ENCODE assay signal across 15 mouse cellular contexts in genomic region chr2:35398184-35398828, GRCm38 (mm10). TPM values are rescaled to one million over a fixed set of nuclear protein-coding genes. Genes with fewer than 3 reads are reported as not detected.
DNase-seq lines count a peak whose midpoint lies in the region; ATAC-seq lines count a peak whose summit lies in the region.
"Had no signal": no experiment of that assay in that cellular context is flagged by ENCODE, and none has a peak within 500 bp of the region (broad histone marks: within the 10 kb centered on the region; RNA-seq: fewer than 3 reads in every experiment).

No protein-coding gene starts in this region.

- H3K4me2 ChIP-seq in heart, embryonic 14.5 days (ENCODE audit: low read length): no peak overlapping the region
- H3K4me2 ChIP-seq in midbrain, embryonic 14.5 days (ENCODE audit: low read length): no peak overlapping the region

- H3K4me3 ChIP-seq in heart, embryonic 14.5 days (ENCODE audit: control insufficient read depth in 1 of 2, insufficient read depth in 1 of 2, low read depth in 1 of 2, low read length in 2 of 2): no peak overlapping the region
- no peak overlapping the region for H3K4me3 ChIP-seq in midbrain, embryonic 10.5 days
- H3K4me3 ChIP-seq in midbrain, embryonic 14.5 days (replicated peaks; ENCODE audit: low read depth, low read length): no peak overlapping the region

- no peak for DNase-seq in heart, postnatal 14 days
- DNase-seq in midbrain, embryonic 10.5 days (ENCODE audit: low spot score): peak; percentile 10
- DNase-seq in midbrain, embryonic 14.5 days: no peak
- DNase-seq in ZHBTc4 (ENCODE audit: low read depth, low spot score): peak; percentile 12
- peak; percentile 36 for DNase-seq in testis, postnatal 10 days (ENCODE audit: low spot score)
- DNase-seq in embryo, embryonic 10 days (ENCODE audit: low spot score): no peak
- DNase-seq in cerebellum, postnatal 14 days: no peak

- H3K27ac ChIP-seq in heart, embryonic 14.5 days (replicated peaks in 1 of 2; ENCODE audit: control insufficient read depth in 1 of 2, insufficient read depth in 1 of 2, low read depth in 2 of 2, low read length in 2 of 2): no peak overlapping the region; a peak in 1 of 4 replicates
- no peak overlapping the region for H3K27ac ChIP-seq in midbrain, embryonic 10.5 days (replicated peaks)
- H3K27ac ChIP-seq in midbrain, embryonic 14.5 days (replicated peaks; ENCODE audit: low read depth, low read length): no peak overlapping the region

- H3K27me3 ChIP-seq in heart, embryonic 14.5 days (ENCODE audit: control insufficient read depth, insufficient read depth, low read length): no peaks in the 10 kb centered on the region
- H3K27me3 ChIP-seq in midbrain, embryonic 10.5 days (ENCODE audit: low read depth, poor library complexity, severe bottlenecking): no peaks in the 10 kb centered on the region
- H3K27me3 ChIP-seq in midbrain, embryonic 14.5 days (ENCODE audit: control insufficient read depth, insufficient read depth, low read length): no peaks in the 10 kb centered on the region

- 69% methylated on average over 6 of the region's 6 CpGs for WGBS in heart, embryonic 14.5 days
- 81% methylated on average over 6 of the region's 6 CpGs for WGBS in midbrain, embryonic 10.5 days
- 79% methylated on average over 6 of the region's 6 CpGs for WGBS in midbrain, embryonic 14.5 days

- peaks cover 2 to 8% of the 10 kb centered on the region in 2 experiments; a peak in 1 of 4 replicates for H3K4me1 ChIP-seq in heart, embryonic 14.5 days (ENCODE audit: control insufficient read depth in 2 of 2, insufficient read depth in 2 of 2, low read length in 2 of 2)
- 0 out of 2 replicates have a peak, but pooled peaks cover 4% of the 10 kb centered on the region for H3K4me1 ChIP-seq in midbrain, embryonic 10.5 days
- no peaks in the 10 kb centered on the region for H3K4me1 ChIP-seq in midbrain, embryonic 14.5 days (ENCODE audit: control insufficient read depth, insufficient read depth, low read length)

- peak; percentile 51; the same call in 1 of the 2 replicates for ATAC-seq in heart, embryonic 14.5 days (ENCODE audit: insufficient number of reproducible peaks, insufficient read depth, low FRiP score, low read depth)
- ATAC-seq in midbrain, embryonic 14.5 days (ENCODE audit: low FRiP score, low TSS enrichment): no peak

- no peak overlapping the region for H3K9ac ChIP-seq in heart, embryonic 14.5 days (ENCODE audit: low read length)
- no peak overlapping the region for H3K9ac ChIP-seq in midbrain, embryonic 14.5 days (replicated peaks; ENCODE audit: low read length)

- H3K9me3 ChIP-seq in heart, embryonic 14.5 days (ENCODE audit: control insufficient read depth, low read length): no peaks in the 10 kb centered on the region
- no peaks in the 10 kb centered on the region for H3K9me3 ChIP-seq in midbrain, embryonic 10.5 days (replicated peaks)
- H3K9me3 ChIP-seq in midbrain, embryonic 14.5 days (ENCODE audit: control insufficient read depth, low read length): no peaks in the 10 kb centered on the region

- peaks cover 25% of the 10 kb centered on the region for H3K36me3 ChIP-seq in heart, embryonic 14.5 days (ENCODE audit: control insufficient read depth, insufficient read depth, low read length)
- H3K36me3 ChIP-seq in midbrain, embryonic 10.5 days: no peaks in the 10 kb centered on the region
- no peaks in the 10 kb centered on the region for H3K36me3 ChIP-seq in midbrain, embryonic 14.5 days (ENCODE audit: control insufficient read depth, insufficient read depth, low read length)

- intact Hi-C loops in heart, postnatal 14 days (cut with DNase I): loop anchor here (5.0 kb wide), 3 partner anchors 46 to 181 kb away; no protein-coding TSS in a partner anchor

RNA-seq across cellular contexts. Expression of gene 4930402F06Rik, which starts 1.3 kb away (rescaled TPM):
- polyA plus RNA-seq in heart, embryonic 14.5 days (2014; fragmentation: Nextera tagmentation; extraction: Ambion mirVana): not detected in 2 replicates
- not detected for total RNA-seq in heart, postnatal 14 days (2021)
- polyA plus RNA-seq in midbrain, embryonic 10.5 days (2016; fragmentation: Nextera tagmentation; extraction: Ambion mirVana): not detected in 2 replicates
- not detected in 2 replicates for polyA plus RNA-seq in midbrain, embryonic 14.5 days (2014; fragmentation: Nextera tagmentation; extraction: Ambion mirVana)
- total RNA-seq: gastrocnemius, adult 18-20 months; left cerebral cortex, postnatal 36 days; midbrain, postnatal 0 days had no signal
- polyA plus RNA-seq: activated CD4-positive, CD25-positive, alpha-beta regulatory T cell, adult 4 months; brain, embryonic 14.5 days; lung, adult 2 months; midbrain, postnatal 0 days; thymus, adult 2 months had no signal

RNA-seq across cellular contexts. Expression of gene 4930568D16Rik, which starts 30.8 kb away (rescaled TPM):
- polyA plus RNA-seq in heart, embryonic 14.5 days (2014; fragmentation: Nextera tagmentation; extraction: Ambion mirVana): not detected in 2 replicates
- total RNA-seq in heart, postnatal 14 days (2021): not detected
- not detected in 2 replicates for polyA plus RNA-seq in midbrain, embryonic 10.5 days (2016; fragmentation: Nextera tagmentation; extraction: Ambion mirVana)
- polyA plus RNA-seq in midbrain, embryonic 14.5 days (2014; fragmentation: Nextera tagmentation; extraction: Ambion mirVana): not detected in 2 replicates
- total RNA-seq: gastrocnemius, adult 18-20 months; left cerebral cortex, postnatal 36 days; midbrain, postnatal 0 days had no signal
- polyA plus RNA-seq: activated CD4-positive, CD25-positive, alpha-beta regulatory T cell, adult 4 months; brain, embryonic 14.5 days; lung, adult 2 months; midbrain, postnatal 0 days; thymus, adult 2 months had no signal

Comparison
In these comparisons a context has a peak if more than half of its experiments do, and no peak if none do; other contexts are left out.
1. DNase-seq: peak in midbrain, embryonic 10.5 days (single experiment), ZHBTc4 (single experiment) and testis, postnatal 10 days (single experiment); none in heart, postnatal 14 days (0 of 2), midbrain, embryonic 14.5 days (single experiment), embryo, embryonic 10 days (single experiment) and cerebellum, postnatal 14 days (0 of 2).